Mouse (Mus musculus) layer of hippocampus, adult 18-20 months (tissue): ENCODE results near the gene Eef1akmt1. TPM values are rescaled to one million over a fixed set of nuclear protein-coding genes. Genes with fewer than 3 reads are reported as not detected.

Experiments
- DNase-seq, 2 experiments: peaks; one replicate each; pipeline ENCODE4 v3.0.0; 2022; ENCODE audit warnings: low spot score in 2 of 2
- total RNA-seq, 2 experiments: library from RNA; stranded (reverse); gene quantifications; 2 replicates each; pipeline ENCODE4 v1.2.3; 2021

Gene Eef1akmt1
- total RNA-seq, 2 experiments from 2014 or later: 30.3 to 35.9 TPM

- no peak for DNase-seq
Measured at GRCm38 (mm10) chr14:57547062-57547461, 24.4 kb downstream of the Eef1akmt1 start.

GRCm38 (mm10) chr14:57546557-57547021, 24.8 kb downstream of the Eef1akmt1 start:
- DNase-seq: no peak

GRCm38 (mm10) chr14:57546131-57546530, 25.3 kb downstream of the Eef1akmt1 start:
- no peak for DNase-seq

- no peak for DNase-seq
Measured at GRCm38 (mm10) chr14:57545526-57545925, 25.9 kb downstream of the Eef1akmt1 start.

- no peak for DNase-seq
Measured at GRCm38 (mm10) chr14:57543420-57544039, 27.9 kb downstream of the Eef1akmt1 start.

- no peak for DNase-seq
Measured at GRCm38 (mm10) chr14:57542231-57542630, 29.2 kb downstream of the Eef1akmt1 start.

- DNase-seq: peak in 1 of 2 experiments; percentile 65
Measured at GRCm38 (mm10) chr14:57540683-57541082, 30.7 kb downstream of the Eef1akmt1 start.

- no peak for DNase-seq
Measured at GRCm38 (mm10) chr14:57537261-57538015, 34.0 kb downstream of the Eef1akmt1 start.

- DNase-seq: no peak
Measured at GRCm38 (mm10) chr14:57536820-57537219, 34.6 kb downstream of the Eef1akmt1 start.

GRCm38 (mm10) chr14:57535646-57536045, 35.8 kb downstream of the Eef1akmt1 start:
- no peak for DNase-seq

- DNase-seq: no peak
Measured at GRCm38 (mm10) chr14:57534961-57535360, 36.5 kb downstream of the Eef1akmt1 start.

- DNase-seq: no peak
Measured at GRCm38 (mm10) chr14:57534346-57534745, 37.1 kb downstream of the Eef1akmt1 start.

GRCm38 (mm10) chr14:57533841-57534240, 37.6 kb downstream of the Eef1akmt1 start:
- no peak for DNase-seq

GRCm38 (mm10) chr14:57533214-57533613, 38.2 kb downstream of the Eef1akmt1 start:
- peak in 1 of 2 experiments; percentile 67 for DNase-seq

GRCm38 (mm10) chr14:57532577-57532976, 38.8 kb downstream of the Eef1akmt1 start:
- DNase-seq: no peak

- DNase-seq: no peak
Measured at GRCm38 (mm10) chr14:57529786-57530515, 41.5 kb downstream of the Eef1akmt1 start.

GRCm38 (mm10) chr14:57529086-57529785, 42.2 kb downstream of the Eef1akmt1 start:
- DNase-seq: peak in 1 of 2 experiments; percentile 67

- DNase-seq: no peak
Measured at GRCm38 (mm10) chr14:57527598-57527997, 43.8 kb downstream of the Eef1akmt1 start.

- DNase-seq: no peak
Measured at GRCm38 (mm10) chr14:57527122-57527521, 44.3 kb downstream of the Eef1akmt1 start.

- DNase-seq: no peak
Measured at GRCm38 (mm10) chr14:57526050-57526623, 45.3 kb downstream of the Eef1akmt1 start.
